Mouse (Mus musculus) left cerebral cortex, postnatal 10 days (tissue): ENCODE measurements around the gene Unc79. TPM values are rescaled to one million over a fixed set of nuclear protein-coding genes. Genes with fewer than 3 reads are reported as not detected.

ENCODE experiments used
- DNase-seq, 2 experiments: peaks; one replicate each; pipeline ENCODE4 v3.0.0; 2021 to 2022; ENCODE audit warnings: low spot score in 2 of 2, mixed read lengths in 1 of 2; ENCODE audit errors: extremely low spot score in 1 of 2
- intact Hi-C: fragments of 180-260 bp; cut with DNase I; formaldehyde crosslinking; loops from one replicate; pipeline ENCODE4 v1.15.1; 2025
- total RNA-seq, 2 experiments: library from RNA; stranded (reverse); gene quantifications; 2 replicates each; pipeline ENCODE4 v1.2.3; 2021

The Unc79 gene
- total RNA-seq, 2 experiments from 2014 or later = 37.3 to 38.9 TPM

GRCm38 (mm10) chr12:103100088-103100487 is 151.4 kb downstream of the Unc79 start:
- intact Hi-C loops = loop anchor here (10.0 kb wide), 1 partner anchor 325 kb away; no protein-coding TSS in a partner anchor
- DNase-seq = no peak

GRCm38 (mm10) chr12:103103041-103103440 is 154.4 kb downstream of the Unc79 start:
- intact Hi-C loops = loop anchor here (10.0 kb wide), 1 partner anchor 328 kb away; no protein-coding TSS in a partner anchor

DNA sequence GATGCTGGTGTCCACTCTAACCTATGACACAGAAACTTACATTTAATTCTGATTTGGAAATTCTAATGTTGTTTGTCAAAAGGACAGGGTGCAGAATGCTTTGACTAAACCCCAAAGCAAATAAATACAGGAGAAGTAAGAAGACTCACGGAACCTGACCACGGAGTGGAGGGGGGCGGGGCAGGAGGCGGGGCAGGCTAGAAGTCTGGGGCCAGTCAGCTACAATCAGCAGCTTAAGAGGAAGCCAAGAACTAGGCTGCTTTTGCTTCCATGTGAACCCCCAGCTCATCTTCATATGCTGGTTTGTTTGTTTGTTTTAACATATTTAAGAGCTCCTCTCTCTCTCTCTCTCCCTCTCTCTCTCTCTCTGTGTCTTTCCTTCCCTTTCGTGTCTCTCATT is 154.9 kb downstream of the Unc79 start:
- intact Hi-C loops = loop anchor here (10.0 kb wide), 1 partner anchor 329 kb away; no protein-coding TSS in a partner anchor
- no peak for DNase-seq

More at GRCm38 (mm10) chr12:103103041-103103440, 154.4 kb downstream of the Unc79 start:
- no peak for DNase-seq

DNA sequence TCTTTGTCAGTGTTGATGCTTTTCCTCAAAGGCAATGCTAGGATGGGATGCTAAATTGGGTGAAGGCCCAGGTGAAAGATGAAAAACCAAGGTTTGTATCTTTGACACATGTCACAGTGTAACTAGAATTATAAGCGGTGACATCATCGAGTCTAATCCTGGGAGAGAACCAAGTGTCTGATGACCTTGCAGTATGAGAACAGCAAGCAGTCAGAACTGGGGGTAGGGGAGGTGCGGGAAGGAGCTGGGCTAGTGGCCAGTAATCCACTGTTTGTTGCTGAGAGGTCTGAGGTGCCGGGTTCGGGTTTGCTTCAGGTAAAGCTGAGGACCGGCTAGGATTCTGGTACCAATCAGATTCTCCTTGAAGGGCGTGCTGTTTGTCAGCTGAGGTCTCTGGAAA is 160.6 kb downstream of the Unc79 start:
- intact Hi-C loops = loop anchor here (10.0 kb wide), 1 partner anchor 334 kb away; no protein-coding TSS in a partner anchor
- DNase-seq = no peak

DNA sequence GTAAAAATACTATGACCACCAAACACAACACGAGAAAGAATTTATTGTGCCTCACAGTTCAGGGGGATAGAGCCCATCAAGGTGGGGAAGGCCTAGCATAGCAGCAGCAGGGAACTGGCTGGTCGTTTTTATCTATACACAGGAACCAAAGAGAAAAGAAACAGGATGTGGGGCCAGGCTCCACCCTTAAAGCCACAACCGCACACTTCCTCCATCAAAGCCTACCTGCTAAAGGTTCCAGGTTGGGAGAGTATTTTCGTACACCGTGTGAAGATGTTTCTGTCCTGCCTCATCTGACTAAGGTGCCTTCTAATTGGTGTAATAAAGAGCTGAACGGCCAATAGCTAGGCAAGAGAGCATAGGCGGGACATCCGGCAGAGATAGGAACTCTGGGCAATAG is 168.0 kb downstream of the Unc79 start:
- DNase-seq = no peak
- intact Hi-C loops = no loop called here

- DNase-seq = no peak
Observed at GRCm38 (mm10) chr12:103117517-103118193, 169.0 kb downstream of the Unc79 start.

GRCm38 (mm10) chr12:103121928-103122327 is 173.3 kb downstream of the Unc79 start:
- intact Hi-C loops = no loop called here
- DNase-seq = peak in 1 of 2 experiments; percentile 14

More at GRCm38 (mm10) chr12:103117517-103118193, 169.0 kb downstream of the Unc79 start:
- intact Hi-C loops = no loop called here

GRCm38 (mm10) chr12:103123861-103124260 is 175.2 kb downstream of the Unc79 start:
- intact Hi-C loops = no loop called here
- no peak for DNase-seq

DNA sequence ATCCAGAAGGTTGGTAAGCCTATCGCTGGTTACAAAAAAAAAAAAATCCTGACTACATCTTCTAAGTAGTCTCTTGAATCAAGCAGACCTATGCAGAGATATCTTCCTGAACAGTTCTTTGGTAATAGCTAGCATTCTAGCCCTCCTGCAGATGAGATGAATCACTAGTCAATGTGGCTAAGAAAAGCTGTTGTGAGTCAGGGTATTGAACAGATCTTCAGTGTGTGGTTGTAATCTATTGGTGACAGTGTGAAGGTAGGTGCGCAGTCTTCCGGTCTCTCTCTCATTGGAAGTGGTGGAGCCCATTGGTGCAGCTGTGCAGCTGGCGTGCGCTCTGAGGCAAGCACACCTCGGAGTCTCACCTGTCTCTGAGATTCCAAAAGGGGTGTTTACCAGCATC is 180.3 kb downstream of the Unc79 start:
- DNase-seq = no peak
- intact Hi-C loops = no loop called here

DNA sequence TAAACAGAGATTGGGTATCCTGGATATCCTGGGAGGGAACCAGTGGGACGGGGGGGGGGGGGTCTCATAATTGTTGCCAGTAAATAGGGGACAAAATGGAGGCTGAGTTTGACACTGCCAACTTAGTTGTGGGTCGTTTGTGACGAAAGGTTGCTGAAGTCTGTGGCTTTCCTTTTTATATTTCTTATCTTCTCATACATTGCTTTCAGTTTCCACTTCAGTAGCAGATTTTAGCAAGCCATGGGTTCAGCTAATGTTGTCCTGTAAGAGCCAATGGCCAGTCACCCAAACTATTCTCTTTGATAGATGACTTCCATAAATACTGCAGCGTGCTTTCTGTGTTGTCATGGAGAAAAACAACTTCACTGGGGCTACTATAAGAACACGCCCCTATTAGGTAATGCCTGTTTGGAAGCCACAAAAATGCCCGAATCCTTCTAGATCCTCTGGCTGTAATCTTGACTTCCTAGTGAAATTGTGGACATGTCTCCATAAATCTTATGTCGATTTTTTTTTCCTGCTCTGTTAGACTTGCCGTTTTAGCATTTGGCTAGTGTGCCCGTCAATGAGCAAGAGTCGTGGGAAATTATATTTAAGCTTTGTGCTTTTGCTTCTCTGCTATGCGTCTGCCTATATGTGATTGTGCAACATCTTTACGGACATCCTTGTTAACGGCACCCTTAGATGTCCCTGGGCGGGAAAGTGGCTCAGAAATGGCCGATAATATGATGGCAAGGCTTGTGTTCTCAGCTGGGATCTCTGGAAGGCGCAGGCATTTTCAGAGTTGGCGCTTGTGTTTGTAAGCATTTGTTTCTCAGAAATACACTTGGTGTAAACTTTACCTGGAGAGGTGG is 181.0 kb downstream of the Unc79 start:
- intact Hi-C loops = no loop called here
- DNase-seq = no peak

DNA sequence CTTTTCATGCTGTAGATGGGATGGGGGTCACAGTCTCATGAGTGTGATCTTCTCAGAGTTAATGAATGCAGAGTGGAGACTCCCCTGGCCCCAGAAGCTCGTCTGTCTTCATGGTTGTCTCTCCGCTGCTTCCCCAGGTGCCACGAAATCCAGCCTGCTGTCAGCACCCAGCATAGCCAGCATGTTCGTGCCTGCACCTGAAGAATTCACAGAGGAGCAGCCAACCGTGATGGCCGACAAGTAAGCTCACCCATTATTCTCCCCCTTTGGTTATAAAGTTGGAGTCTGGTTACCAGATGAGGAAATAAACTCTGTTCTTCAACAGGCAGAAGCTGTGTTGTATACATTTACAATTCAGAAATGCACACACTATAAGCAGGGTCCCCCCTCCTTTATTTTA is 182.8 kb downstream of the Unc79 start:
- DNase-seq = no peak
- intact Hi-C loops = no loop called here

DNA sequence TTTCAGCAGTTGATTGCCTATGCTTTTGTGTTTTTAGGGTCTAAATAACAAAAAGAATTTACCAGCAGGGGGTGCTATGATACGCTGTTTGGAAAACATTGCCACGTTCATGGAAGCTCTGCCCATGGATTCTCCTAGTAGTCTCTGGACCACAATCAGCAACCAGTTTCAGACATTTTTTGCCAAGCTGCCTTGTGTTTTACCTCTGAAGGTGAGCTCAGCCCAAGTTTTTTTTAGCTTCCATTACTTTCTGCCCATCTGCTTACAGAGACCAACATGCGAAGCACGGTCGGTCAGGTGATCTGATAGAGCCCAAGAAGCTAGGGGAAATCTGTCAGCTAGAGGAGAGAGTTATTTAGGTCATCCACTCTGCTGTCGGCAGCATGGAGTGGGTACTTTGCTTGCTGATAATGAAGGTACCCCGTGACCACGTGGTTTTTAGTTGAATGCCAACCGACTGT is 193.9 kb downstream of the Unc79 start:
- peak in 1 of 2 experiments; percentile 67 for DNase-seq
- intact Hi-C loops = loop anchor here (2.0 to 5.0 kb wide), 2 partner anchors 100 to 164 kb away; partner anchors contain the start of gene Prima1

GRCm38 (mm10) chr12:103143798-103144565 is 195.3 kb downstream of the Unc79 start:
- intact Hi-C loops = loop anchor here (2.0 to 5.0 kb wide), 2 partner anchors 98 to 163 kb away; partner anchors contain the start of gene Prima1
- peak; percentile 39 to 57 for DNase-seq

DNA sequence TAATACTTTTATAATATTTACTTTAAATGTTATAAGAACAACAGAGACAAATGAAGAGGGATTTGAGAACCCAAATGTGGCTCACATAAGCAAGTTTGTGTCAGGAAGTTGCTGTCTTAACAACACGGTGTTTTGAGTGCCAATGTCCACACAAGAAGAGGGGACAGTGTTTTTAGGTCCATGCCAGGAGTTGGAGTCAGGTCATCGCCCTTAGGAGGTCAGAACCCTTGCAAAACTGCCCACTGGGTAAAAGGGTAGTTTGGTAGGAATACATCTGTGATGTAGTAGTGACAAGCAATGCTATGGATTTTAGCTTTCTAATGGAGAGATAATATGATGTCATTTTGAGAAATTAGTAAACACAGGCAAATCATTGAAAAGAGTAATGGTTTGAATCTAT is 201.6 kb downstream of the Unc79 start:
- intact Hi-C loops = no loop called here
- no peak for DNase-seq

DNA sequence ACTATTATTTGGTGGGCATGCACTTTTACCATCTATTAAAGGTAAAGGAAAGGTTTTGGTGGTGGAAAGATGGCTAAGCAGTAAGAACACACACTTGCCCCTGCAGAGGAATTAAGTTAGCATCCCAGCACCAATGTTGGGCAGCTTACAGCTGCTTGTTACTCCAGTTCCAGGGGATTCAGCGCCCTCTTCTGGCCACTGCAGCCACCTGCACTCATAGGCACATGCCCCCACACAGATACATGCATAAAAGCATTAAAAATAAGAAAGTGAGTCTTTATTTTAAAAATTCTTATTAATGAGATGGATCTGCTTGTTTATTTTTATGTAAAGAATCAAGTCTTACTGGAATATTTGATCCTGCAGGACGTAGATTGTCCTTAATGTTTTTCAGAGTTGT is 206.3 kb downstream of the Unc79 start:
- DNase-seq = no peak
- intact Hi-C loops = no loop called here

DNA sequence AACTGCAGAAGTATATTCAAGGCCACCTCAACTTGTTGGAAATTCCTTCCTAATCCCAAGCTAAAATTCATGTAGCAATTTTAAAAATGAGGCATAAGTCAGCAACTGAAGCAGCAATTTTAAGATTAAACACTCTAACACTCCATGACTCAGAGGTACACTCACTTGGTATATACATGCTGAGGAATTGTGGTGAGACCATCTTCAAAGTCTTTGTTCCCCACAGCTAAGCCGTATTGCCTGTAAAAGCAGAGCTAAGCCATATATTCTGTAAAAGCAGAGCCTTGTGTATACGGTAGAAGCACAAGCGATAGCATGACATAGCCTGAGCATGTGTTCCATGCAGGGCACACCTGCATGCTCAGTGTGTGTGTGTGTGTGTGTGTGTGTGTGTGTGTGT is 206.7 kb downstream of the Unc79 start:
- DNase-seq = no peak
- intact Hi-C loops = no loop called here

GRCm38 (mm10) chr12:103157129-103157910 is 208.7 kb downstream of the Unc79 start:
- DNase-seq = no peak
- intact Hi-C loops = no loop called here

GRCm38 (mm10) chr12:103159016-103159415 is 210.4 kb downstream of the Unc79 start:
- intact Hi-C loops = no loop called here
- no peak for DNase-seq
